Mouse (Mus musculus) adrenal gland, postnatal 10 days (tissue): ENCODE results near the gene Gck. TPM values are rescaled to one million over a fixed set of nuclear protein-coding genes. Genes with fewer than 3 reads are reported as not detected.
A peak's percentile ranks its signal among the peaks of the same experiment; 100 is the strongest.

Experiments
- DNase-seq: peaks from one replicate; pipeline ENCODE4 v3.0.0; 2021; ENCODE audit warnings: mixed read lengths
- long read RNA-seq, 2 experiments: library from polyadenylated mRNA; stranded (forward); transcript quantifications; one replicate each; pipeline ENCODE4 v2.0.0; 2021
- total RNA-seq, 2 experiments: library from RNA; stranded (reverse); gene quantifications; 2 replicates each; pipeline ENCODE4 v1.2.3; 2021

The Gck gene
- 1 to 10 TPM; 2.9 to 3.0 TPM for total RNA-seq
- long read RNA-seq, experiment 1, partial matches to known transcripts = 2 of 7 reads
- long read RNA-seq, experiment 1, other reads (novel, unspliced or antisense) = 4 of 7 reads
- long read RNA-seq, experiment 2, partial matches to known transcripts = 0 of 4 reads
- long read RNA-seq, experiment 2, other reads (novel, unspliced or antisense) = 3 of 4 reads

GRCm38 (mm10) chr11:5949586-5950352 lies at the start of gene Gck:
Gene Gck, minus strand, starts transcription at chr11:5950081.
- DNase-seq = no peak

GRCm38 (mm10) chr11:5998472-5998871 lies 48.6 kb upstream of the Gck start:
- no peak for DNase-seq

GRCm38 (mm10) chr11:5995989-5996388 lies 46.1 kb upstream of the Gck start:
- peak; percentile 92 for DNase-seq

GRCm38 (mm10) chr11:5994880-5995279 lies 45.0 kb upstream of the Gck start:
- no peak for DNase-seq

GRCm38 (mm10) chr11:5994212-5994611 lies 44.3 kb upstream of the Gck start:
- DNase-seq = no peak

DNA sequence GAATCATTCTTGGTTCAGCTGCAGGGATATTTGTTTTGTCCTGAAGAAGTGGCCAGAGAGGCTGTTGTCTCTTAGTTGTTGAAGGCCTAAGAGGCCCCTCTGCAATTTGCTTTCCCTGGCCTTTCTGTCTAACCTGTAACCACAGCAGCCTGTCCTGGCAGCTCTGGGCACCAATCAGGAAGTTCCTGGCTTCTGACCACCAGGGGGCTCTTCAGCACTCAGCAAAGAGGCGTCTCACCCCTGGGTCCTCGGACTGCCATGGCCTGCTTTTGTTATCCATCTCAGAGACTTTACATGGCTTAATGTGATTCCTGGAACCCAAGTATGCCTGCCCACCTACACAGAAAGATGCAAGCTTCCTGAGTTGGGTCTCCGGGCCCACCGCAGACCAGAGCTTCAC lies 41.0 kb upstream of the Gck start:
- DNase-seq = peak; percentile 73

GRCm38 (mm10) chr11:5989954-5990593 lies 40.2 kb upstream of the Gck start:
- no peak for DNase-seq

DNA sequence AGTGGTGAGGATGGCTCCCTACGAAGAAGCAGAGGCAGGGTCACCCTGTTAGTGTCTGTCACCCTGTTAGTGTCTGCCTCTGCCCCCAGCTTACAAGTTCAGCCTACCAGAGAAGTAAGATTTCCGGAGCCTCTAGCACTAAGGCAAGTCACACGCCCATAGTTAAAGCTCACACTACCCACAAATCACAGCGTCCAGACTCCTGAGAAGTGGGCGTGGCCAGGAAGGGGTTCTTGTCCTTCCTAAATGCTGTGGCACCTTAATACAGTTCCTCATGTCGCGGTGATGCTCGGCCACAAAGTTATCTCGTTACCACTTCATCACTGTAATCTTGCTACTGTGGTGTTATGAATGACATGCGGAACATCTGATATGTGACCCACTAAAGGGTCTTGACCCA lies 38.2 kb upstream of the Gck start:
- no peak for DNase-seq

GRCm38 (mm10) chr11:5983629-5984028 lies 33.7 kb upstream of the Gck start:
- no peak for DNase-seq

- no peak for DNase-seq
Measured at GRCm38 (mm10) chr11:5981323-5981722, 31.4 kb upstream of the Gck start.

DNA sequence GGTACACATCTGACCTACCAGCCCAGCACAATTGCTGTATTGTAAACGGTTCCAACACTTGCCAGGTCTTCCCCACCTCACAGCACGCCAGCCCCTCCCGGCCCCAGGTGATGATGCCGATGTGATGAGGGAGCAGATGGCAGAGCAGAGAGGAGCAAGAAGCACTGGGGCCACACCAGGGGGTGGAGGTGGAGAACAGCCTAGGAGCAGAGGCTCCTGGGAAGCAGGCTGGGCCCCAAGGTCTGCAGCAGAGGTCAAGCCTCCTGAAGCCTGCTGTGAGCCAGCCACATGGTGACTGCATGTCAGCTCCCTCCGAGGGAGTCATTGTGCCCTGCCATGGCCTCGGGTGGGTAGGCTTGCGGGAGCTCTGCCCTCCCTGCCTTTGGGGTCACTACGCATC lies 30.7 kb upstream of the Gck start:
- DNase-seq = no peak

DNA sequence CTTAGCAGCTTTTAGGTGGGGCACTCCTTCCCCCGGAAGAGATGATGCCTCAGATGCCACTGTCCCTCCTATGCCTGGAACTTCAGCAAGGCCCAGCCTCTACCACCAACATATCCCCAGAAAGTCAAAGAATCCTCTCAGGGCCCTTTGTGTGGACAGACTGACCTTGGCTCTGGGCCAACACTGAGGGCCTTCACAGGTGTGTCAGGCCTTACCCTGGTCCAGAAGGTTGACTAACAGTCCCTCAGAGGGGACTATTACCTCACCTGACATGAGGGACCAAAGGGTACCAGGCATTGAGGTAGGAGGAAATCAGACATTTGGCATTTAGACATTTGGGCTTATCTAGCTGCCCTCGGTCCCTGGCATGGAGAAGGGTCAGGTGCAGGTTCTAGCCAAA lies 30.2 kb upstream of the Gck start:
- no peak for DNase-seq

DNA sequence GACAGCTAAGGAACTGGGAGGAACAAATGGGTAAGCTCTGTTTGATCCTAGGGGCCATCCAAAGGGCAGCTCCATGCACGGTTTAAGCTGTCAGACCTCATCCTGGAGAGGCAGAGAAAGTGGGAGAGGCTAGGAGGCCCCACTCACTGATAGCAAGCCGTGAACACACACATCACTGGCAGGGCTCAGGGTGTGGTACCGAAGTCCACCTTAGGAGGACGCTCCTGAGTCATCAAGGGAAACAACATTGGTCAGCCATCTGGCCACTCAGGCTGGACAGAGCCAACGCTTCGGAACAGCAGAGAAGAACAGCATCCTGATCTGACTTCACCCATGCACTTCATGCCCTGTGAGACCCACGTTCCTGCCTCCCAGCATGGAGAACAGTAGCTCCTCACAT lies 29.2 kb upstream of the Gck start:
- no peak for DNase-seq

DNA sequence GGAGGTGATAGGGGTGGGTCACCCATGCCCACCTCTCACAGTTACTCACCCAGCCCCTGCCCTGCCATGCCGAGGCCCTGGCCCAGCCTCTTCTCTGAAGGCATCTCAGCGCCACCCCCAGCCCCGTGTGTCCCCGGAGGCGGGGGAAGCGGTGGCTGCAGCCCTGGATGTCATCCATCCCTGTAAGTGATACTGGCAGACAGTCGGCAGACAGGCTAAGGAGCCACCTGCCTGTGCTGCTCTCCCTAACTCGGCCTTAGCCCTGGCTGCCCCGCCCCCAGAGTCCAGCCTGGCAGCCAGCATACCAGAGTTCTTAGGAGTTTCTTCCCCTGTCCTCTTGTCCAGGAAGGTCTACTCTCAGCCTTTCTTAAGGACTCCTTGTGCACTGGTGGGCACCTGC lies 26.2 kb upstream of the Gck start:
- DNase-seq = no peak

DNA sequence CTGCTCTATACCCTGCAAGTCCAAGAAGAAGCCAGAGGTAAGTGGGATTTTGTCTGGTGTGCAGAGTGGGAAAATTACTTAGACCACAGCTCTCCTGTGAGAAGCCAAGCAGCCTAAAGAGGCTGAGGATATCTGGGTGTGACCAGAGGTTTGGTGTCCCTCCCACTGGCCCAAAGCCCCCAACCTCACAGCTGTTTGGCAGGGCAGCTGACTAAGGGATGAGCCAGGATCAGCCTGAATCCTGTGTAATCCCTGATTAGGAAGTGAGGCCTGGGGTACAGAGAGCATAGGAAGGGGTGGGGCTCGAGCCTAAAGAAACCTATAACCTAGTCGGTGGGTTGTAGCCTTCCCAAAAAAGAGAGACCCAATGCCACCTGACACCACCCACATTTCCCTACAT lies 25.2 kb upstream of the Gck start:
- DNase-seq = no peak

DNA sequence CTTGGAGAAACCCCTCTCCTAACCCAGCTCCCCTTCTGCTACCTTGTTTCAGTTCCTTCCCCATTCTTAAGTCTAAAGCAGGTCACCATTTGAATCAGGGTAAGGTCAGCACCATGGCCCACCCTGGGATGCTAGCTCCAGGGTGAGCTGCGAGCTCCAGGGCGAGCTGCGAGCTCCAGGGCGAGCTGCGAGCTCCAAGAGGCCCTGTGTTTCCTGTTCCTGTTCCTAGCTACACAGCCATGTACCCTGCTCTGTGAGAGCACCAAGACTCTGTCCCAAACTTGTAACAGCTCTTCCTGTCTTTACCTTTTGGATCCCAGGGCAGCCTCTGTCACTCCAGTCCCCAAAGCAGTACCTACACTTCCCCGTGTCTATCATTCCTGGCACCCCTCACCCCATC lies 24.2 kb upstream of the Gck start:
- no peak for DNase-seq

DNA sequence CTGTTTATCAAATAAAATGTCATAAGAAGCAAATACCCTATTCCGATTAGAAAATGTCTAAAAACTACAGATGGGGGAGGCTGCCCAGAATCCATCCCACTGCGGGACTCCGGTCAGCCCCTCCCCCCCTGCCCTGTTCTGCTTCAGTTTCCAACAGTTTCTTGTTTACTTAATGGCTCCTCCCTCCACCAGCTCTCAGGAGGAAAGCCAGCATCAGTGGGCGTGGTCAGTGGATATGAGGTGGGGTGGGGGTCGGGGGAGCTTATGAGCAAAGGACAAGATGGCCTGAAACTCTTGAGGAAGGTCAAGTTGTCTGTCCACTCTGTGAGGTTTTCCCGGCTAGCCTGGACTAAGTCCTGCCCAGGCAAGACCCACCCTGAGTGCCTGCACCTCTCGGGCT lies 23.3 kb upstream of the Gck start:
- DNase-seq = no peak

GRCm38 (mm10) chr11:5971202-5971601 lies 21.3 kb upstream of the Gck start:
- DNase-seq = no peak

DNA sequence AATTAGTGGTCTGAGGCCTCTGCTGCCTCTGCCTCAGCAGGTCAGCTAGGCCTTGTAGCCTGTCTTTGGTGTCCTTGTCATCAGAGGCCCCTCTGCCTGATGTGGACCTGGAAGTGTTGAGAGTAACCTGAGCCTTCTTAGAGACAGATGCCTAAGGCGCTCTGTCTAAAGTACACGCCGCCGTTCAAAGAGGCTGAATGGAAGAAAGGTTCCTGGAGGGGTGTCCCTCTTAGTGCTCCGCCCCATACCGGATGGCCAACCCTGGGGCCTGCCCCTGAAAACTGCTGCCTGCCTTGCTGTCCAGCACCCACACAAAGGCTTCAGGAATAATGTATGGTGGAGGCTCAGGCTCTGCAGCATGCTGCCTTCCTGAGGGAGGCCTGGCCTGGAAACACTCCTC lies 18.3 kb upstream of the Gck start:
- DNase-seq = no peak

GRCm38 (mm10) chr11:5966751-5967150 lies 16.9 kb upstream of the Gck start:
- DNase-seq = no peak

DNA sequence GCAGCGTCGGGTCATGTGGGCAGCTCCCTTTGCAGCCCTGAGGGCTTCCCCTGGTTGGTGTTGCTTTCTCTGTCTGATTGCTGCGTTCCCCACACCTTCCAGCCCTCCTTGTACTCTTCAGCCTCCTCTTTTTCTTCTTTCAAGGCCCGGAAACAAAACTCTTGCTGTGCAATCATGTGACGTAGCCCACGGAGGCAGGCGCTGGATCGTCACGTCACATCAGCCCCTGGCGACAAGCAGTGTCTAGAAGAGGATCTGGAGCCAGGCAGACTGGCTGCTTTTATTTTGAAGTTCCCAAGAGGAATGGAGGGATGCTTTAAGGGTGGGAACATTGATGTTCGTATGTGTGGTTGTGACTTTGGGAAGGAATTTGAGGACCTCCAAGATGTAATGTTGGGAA lies 16.0 kb upstream of the Gck start:
- no peak for DNase-seq

DNA sequence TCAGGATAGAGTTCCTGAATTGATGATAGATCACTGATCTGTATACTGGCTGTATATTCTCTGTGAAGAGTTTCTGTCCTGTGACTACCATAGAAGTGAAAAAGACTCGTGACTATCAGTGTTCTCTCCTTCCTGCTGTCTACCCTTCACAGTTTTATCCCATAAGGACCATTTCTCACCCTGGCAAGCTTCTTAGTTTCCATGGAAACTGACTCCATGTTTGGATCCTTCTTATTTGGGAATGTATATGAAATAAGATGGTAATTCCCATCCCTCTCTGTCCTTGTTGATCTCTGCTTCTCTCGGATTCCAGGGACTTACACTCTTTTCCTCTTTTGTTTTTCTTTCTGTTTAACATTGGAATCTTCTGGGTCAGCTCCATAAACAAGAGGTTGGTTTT lies 10.2 kb upstream of the Gck start:
- DNase-seq = no peak

DNA sequence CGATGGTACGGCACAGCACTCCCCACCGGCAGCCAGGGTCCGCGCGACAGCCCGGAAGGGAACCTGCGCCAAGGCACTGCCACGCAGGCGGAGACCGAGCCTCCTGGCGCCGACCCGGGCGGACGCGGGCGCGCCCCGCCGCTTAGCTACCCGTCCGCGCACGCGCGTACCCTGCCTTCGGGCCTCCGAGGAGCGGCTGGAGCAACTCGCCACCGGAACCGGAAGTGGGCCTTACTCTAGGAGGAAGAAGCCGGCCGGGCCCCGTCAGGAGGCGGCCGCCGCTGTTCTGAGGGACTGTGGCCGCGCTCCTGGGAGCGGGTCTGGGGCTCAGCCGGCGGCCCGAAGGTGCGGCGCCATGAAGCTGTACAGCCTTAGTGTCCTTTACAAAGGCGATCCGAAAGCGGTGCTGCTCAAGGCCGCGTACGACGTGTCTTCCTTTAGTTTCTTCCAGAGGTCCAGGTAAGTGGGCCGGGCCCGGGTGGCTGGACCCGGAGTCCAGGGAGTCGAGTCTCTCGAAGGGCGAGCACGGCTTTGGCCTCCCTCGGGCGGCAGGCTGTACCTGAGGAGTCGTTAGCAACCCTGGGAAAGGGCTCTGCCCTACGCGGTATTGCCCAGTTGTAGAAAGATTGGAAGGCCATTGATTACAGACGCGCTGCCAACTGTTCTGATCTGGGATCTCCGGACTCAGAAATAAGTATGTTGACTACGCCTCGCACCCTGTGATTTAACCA lies 5.8 kb upstream of the Gck start, which contains the start of gene Ykt6:
Gene Ykt6 (plus strand): TSS at position 148 of the 731 bp plus-strand sequence.
- peak; percentile 98 for DNase-seq
